Mouse (Mus musculus) kidney, adult 9 months (tissue): ENCODE measurements around the gene Kcnj10.

Experiments used
- DNase-seq: peaks from one replicate; pipeline ENCODE4 v3.0.0; 2022

Gene Kcnj10

DNA sequence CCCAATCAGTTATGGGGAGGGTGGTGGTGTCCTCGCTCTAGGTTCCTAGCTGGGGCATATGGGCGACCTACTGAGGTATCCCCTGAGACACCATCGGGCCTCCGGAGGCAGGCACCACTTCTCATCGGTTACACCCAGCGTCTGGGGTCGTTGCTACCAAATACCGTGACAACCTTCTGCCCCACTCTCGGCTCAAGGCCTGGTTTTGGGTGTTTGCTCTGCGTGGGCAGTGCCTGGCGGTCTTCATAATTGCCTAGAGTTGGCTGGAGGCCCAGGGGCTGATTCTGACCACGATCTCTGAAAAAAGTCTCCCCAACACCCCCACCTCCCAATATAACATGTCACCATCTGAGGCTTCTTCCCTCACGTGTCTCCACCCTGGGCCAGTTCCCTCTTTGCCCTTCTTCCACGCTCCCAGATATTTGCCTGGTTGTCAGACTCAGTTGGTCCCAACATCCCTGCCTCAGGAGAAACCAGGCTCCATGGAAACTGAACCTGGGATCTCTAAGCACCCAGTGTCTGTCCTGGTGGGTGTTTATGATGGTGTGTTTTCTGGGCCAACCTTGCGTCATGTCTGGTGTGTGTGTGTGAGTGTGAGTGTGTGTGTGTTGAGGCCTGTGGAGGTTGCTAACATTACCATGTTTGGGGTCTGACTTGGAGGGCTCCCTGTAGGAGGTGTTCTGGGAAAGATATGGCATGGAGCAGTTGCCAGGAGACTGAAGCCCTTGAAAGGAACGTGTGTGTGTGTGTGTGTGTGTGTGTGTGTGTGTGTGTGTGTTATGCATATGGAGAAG lies 28.0 kb upstream of the Kcnj10 start:
- peak; percentile 33 for DNase-seq

DNA sequence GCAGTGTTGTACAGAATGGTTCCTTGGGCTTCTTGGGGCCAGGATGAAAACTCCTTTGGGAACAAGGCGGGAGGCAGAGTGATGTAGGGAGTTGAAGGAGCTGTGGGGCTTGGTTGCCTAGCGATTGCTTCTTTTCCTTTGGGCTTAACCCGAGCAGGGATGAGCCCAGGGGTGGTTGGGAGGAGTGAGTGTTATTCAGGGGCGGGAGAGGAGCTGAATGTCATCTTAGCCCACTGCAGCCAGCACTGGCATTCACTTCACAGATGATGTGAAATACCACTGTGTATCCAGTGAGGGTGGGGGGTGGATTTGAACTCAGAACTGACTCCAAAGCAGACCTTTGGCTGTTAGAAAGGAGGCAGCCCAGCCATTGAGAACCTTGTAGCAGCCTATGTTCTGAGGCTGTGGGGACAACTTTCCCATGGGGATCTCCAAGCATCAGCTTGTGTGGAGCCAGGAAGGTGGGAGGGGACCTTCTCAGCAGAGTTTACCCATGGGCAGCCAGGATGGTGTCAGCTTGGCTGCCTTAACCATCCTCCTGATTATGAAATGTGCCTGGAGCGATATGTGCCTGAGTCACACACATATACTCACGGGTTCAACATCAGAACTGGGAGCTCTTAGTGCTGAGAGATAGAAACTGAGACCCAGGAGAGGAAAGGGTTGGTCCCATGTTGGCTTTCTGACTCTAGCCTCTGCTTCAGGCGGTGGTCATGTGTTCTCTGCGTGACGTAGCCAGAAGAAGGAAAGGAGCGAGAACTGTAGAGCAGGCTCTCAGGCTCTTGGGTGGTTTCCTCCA lies 27.2 kb upstream of the Kcnj10 start:
- DNase-seq: no peak

DNA sequence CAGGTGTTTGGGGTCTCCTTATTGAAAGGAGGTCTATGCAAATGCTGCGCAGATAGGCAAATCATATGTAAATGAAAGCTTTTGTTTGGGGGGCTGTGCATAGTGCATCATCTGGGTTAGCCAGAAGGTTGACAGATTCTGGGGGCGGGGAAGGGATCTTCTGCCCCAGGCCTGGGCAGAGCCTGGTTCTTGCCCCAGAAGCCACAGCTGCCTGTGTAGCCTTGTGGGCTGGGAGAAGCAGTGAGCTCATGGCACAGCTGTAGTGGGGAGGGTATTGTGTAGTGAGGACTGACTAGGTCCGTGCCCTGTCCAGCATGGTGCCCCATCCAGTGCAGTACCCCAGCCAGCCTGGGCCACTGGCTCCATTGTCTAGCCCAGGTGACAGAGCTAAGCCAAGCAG lies 26.1 kb upstream of the Kcnj10 start:
- DNase-seq: no peak

DNA sequence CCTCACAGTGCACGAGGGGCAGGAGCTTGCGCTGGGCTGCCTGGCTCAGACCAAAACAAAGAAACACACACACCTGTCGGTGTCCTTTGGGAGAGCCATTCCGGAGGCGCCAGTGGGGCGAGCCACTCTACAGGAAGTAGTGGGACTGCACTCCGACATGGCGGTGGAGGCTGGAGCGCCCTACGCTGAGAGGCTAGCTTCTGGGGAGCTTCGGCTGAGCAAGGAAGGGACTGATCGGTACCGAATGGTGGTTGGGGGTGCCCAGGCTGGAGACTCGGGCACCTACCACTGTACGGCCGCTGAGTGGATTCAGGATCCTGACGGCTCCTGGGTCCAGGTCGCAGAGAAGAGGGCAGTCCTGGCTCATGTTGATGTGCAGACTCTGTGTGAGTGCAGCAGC lies 23.6 kb upstream of the Kcnj10 start:
- no peak for DNase-seq

DNA sequence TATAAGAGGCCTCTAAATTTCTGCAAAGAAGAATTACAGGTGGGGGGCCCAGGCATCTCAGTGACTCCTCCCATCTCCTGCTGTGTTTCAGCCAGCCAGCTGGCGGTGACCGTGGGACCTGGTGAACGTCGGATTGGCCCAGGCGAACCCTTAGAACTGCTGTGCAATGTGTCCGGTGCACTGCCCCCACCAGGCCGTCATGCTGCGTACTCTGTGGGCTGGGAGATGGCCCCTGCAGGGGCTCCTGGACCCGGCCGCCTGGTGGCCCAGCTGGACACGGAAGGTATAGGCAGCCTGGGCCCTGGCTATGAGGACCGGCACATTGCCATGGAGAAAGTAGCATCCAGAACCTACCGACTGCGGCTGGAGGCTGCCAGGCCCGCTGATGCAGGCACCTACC lies 23.1 kb upstream of the Kcnj10 start:
- no peak for DNase-seq

DNA sequence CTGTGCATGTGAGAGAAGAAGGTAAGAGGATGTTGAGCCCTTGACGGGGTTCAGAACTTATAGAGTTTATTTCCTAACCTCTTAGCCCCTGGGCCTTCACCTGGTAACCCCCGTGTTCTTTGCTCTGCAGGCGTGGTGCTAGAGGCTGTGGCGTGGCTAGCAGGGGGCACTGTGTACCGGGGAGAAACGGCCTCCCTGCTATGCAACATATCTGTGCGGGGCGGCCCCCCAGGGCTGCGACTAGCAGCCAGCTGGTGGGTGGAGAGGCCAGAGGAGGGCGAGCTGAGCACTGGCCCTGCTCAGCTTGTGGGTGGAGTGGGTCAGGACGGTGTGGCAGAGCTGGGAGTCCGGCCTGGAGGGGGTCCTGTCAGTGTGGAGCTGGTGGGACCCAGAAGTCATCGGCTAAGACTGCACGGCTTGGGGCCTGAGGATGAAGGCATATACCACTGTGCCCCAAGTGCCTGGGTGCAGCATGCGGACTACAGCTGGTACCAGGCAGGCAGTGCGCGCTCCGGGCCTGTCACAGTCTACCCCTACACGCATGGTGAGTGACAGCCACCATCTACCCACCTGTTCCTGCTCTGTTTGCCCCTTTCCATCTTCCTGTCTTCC lies 22.5 kb upstream of the Kcnj10 start:
- no peak for DNase-seq

DNA sequence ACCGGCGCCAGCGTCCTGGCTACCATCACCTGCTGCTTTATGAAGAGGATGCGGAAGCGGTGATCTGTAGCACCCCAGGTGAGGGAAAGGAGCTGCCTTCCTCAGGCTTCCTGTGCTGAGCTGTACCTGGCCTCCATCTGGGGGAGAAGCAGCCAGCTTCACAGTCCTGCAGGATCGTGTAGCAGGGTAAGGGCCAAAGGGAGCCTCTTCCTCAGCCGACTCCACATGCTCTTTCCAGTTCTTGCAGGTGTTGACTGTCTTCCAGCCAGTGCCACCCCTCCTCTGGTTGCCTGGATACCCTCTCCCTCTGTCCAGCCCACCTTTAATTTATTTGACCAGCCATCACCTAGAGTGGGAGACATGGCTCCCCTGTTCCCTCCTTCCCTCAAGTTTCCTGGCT lies 21.7 kb upstream of the Kcnj10 start:
- no peak for DNase-seq

DNA sequence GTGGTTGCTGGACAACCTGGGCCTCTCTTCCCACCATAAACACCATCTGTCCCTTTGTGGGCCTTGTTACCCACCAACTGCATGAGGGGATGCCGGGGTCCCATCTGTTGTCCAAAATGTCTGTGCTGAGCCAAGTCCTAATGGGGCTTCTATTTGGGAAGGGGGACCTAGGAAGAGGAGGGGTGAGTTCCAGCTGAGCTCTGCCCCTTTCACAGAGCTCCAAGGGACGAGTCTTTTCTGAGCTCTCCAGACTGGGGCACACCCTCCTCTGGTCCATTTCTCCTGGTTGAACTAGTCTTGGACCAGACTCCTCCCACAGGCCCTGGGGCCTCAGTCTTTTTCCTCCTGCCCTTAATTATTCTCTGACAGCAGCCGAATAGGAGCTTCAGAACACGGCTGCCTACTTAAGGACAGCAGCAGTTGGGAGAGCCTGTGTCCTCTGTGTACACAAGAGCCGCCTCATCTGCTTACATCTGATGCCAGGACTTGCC lies 21.0 kb upstream of the Kcnj10 start:
- no peak for DNase-seq

DNA sequence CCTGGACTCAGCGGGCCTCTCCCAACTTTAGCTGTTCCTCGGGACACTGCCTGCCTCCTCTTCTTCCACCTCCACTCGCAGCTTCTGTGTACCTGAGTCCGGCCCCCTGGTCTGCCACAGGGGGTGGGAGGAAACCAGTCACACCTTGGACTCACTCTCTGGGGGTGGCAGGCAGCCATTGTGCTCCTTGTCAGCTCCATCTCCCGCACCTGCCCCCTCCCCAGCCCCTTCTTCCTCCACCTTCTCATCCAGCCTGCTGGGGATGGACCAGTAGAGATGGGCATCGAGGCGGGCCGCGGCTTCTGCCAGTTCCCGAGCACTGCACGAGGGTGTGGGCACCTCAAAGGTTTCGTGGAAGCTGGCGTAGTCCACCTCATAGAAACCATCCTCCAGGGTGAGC lies 18.3 kb upstream of the Kcnj10 start:
- no peak for DNase-seq

DNA sequence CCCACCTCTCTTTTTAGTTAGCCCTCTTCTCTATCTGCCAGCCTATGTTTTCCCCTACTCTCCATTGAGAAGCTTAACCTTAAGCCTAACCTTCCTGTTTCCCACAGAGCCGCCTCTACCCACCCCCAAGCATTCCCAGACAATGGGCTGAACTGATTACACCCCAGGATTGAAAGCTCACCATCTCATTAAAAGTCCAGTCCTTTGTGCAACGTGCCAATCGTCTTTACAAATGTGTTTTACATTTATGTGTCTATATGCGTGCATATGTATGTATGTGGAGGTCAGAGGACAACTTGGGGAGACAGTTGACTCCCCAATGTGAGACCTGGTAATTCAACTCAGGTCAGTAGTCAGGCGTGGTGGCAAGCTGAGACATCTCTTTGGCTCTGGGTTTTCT lies 17.7 kb upstream of the Kcnj10 start:
- DNase-seq: no peak

DNA sequence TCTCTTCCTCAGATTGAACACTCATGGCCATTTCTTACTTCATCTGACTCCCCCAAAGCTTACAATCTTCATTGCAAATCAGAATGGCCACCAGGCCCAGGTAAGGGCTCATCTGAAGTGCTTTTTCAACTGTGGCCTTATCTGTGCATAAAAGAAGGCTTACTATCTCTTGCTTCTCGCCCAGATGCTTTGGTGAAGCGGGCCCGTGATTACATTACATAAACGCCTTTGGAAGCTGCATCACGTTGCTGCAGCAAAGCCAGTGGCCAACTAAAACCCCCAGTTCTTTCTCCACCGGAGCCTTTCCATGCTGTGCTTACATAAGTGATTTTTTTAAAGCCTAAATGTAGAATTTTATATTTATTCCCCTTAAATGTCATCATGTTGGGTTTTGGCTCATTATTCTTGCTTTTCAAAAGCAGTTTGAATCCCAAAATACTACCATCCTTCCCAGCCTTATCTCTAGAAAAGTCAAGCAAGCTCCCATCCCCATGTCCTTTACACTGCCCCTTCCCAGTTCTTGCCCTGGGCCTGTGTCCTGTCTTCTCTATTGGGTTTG lies 17.1 kb upstream of the Kcnj10 start:
- DNase-seq: no peak

DNA sequence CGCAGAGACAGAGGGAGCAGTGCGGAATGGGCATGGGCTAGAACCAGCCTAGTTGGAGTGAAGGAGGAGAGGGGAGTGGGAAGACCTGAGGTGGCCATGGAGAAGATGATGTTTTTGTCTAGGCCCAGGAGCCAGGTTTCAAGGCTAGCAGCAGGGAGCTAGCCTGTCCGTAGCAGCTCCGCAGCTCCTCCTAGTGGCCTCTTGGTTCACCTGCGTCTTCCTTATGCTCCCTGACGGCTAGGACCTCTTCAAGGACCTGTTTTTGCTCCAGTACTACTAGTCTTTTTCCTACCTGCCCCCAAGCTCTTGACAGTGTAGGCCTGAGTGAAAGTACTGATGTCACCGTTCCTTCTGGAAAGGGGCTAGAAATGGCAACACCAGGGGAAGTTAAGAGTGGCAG lies 16.3 kb upstream of the Kcnj10 start:
- peak; percentile 78 for DNase-seq

DNA sequence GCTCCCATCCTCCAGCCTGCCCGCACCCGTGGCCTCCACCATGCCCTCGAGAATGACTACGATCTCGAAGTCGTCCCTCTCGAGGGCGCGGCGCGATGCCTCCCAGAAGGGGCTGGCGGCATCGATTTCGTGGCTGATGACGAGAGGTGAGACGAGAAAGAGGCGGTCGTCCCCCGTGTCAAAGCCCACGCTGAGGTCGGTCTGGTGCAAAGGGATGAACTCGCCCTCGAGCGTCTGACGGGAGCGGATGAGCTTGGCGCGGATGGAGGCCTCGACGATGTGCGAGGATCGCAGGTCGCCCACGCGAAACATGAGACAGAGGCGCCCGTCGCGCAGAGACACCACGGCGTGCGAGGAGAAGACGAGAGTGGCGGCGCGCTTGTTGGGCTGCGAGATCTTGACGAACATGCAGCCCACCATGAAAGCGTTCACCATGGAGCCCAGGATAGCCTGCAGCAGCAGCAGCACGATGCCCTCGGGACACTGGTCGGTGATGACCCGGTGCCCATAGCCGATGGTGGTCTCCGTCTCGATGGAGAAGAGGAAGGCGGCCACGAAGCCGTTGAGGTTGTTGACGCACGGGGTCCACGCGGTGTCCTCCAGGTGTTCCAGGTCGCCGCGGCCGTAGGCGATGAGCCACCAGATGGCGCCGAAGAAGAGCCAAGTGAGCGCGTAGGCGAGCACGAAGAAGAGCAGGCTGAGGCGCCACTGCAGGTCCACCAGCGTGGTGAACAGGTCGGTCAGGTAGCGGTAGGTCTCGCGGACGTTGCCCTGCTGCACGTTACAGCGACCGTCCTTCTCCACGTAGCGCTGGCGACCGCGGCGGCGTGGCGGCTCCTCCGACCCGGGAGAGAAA lies 15.1 kb upstream of the Kcnj10 start:
- peak; percentile 81 for DNase-seq

DNA sequence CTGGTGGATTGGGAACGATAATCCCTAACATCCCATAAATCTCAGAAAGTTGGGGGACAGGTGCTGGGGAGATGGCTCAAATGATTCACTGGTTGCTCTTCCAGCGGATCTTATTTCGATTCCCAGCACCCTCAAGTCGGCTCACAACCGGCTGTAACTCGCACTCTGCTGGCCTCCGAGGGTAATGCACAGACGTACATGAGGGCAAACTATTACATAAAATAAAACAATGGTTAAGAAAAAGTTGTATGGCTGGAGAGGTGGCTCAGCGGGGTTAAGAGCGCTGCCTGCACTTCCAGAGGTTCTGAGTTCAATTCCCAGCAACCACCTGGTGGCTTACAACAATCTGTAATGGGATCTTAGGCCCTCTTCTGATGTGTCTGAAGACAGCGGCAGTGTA lies 14.3 kb upstream of the Kcnj10 start:
- no peak for DNase-seq

DNA sequence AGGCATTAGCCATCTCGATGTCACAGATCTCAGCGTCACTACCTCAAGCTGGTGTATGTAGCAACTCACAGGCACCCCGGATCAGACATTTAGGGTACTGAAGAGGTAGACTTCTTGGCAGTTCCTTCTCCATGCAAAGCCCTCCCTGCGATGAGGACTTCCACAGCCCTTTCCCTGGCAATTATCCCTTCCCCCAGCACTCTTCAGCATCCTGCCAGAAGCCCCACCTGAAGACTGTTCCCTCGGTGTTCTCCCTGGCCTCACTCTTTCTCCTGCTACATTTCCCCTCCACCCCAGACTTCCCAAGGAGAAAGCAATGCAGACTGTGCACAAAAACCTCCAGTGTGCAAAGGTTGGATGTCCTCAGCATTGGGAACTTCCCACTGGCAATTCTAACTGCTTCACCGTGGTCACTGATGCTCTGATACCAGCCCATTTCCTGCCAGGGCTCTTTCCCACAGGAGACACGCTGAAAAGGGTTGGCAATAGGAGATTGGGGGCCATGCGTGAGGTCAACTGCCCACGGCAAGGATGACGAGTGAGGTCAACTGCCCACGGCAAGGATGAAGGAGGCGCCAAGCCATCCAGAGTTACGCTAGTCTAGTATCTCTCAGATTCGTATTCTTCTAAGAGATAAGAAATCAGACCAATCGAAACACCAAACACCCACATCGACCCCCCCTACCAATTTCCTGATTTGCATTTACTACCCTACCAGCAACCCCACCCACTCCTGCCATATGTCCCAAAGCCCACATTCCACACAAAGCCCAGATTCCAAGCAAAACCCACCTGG lies 13.6 kb upstream of the Kcnj10 start:
- DNase-seq: no peak

DNA sequence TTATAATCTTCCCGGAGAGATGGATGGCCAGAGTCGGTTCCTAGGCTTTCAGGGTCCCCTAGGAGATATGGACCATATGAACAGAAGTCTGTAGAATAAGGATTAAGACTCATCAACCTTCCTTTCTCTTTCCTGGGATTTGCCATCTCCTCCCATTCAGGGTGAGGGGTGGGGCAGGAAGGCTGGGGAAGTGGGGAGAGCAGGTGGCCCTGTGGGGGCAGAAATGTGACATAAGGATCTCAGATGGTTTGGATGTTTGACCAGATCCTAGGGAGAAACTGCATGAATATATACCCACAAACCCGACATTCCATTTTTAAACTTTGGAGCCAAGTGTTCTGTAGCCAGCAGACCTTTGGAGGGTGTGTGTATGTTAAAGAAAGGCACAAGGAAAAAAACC lies 13.0 kb upstream of the Kcnj10 start:
- DNase-seq: no peak

DNA sequence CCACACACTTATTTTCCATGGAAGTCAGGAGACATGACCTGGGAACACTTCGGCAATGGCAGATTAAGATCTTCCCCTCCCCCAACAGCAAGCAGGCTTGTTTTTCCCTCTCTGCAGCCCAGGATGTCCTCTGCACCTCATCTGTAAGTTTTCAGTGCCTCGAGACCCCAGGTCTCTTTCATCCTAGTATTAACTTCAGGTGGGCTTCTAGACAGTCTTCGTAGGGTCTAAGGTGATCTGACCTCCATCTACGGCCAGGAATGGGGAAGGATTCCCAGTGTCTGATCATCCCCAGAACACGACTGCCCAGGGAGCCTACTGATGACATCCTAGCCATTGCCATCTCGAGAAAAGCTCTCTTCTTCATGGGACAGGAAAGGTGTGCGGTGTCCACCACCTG lies 12.5 kb upstream of the Kcnj10 start:
- DNase-seq: no peak

DNA sequence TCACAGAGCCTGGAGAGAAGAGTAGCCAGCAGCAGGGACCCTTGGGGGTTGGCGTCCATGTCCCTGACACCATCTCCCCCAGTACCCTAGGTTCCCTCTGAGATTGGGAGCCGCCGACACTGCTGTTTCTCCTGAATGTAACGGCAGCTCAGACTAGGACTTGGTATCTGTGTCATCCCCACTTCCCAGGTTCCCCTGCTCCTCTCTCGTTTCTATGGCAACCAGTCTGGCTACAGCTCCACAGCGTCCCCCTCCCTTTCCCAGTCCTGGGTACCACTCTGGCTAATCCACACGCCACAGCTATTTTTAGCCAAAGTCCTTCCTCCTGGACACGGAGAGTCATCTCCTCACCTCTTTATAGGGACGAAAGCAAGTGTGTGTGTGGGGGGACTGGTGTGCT lies 11.9 kb upstream of the Kcnj10 start, which contains the start of gene Kcnj9:
Kcnj9 (minus strand) TSS at position 188 of the 400 bp plus-strand sequence.
- no peak for DNase-seq

DNA sequence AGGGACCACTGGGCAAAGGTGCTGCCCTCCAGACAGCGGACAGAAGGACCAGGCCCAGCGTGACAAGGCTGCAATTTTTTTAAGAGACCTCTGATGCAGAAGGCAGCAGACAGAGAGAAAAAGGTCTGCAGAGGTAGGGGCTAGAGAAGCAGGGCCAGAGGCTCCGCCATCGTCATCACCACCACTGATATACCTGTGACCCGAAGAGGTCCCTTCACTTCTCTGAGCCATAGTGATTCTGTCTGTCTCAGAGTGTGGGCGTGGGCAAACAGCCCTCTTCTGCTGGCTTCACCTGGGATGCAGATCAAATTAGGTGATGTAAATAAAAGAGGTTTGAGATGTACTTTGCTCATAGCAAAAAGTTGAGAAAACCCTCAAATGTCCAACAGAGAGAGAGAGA lies 11.4 kb upstream of the Kcnj10 start:
- DNase-seq: no peak

DNA sequence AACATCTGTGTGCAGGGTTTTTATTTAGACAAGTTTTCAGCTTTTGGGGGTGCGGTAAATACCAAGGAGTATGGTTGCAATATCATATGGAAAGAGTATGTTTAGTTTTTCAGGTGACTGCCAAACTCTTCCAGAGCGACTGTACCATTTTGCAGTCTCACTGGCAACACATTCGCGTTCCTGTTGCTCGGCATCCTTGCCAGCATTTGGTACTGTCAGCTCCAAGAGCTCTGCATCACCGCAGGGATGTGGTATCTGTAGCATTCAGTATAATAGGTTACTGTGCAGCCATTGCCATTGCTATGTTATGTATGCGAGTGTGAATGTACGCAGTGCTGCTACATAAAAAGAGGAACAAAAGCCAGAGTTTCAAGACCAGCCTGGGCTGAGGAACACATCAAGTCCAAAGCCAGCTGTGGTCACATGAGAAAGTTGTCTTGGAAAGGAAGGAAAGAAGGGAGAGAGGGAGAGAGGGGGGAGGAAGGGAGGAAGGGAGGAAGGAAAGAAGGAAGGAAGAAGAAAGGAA lies 9.5 kb upstream of the Kcnj10 start:
- DNase-seq: no peak

DNA sequence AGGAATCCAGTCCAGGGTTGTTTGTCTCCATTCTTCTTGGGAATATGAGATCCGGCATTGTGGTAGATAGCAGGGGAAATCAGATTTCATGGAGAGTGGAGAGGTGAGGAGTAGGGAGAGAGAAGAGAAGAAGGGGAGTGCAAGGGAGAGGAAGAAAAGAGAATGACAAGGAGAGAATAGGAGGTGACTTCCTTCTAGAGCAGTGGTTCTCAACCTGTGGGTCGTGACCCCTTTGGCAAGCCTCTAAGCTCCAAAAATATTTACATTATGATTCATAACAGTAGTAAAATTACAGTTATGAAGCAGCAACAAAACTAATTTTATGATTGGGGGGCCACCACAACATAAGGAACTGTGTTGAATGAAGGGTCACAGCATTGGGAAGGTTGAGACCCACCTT lies 8.1 kb upstream of the Kcnj10 start:
- no peak for DNase-seq
